Mouse (Mus musculus) forebrain, embryonic 10.5 days (tissue): ENCODE data around the gene Sh3bp5l. TPM values are rescaled to one million over a fixed set of nuclear protein-coding genes. Genes with fewer than 3 reads are reported as not detected.
"Not testable (repeated sequence)": the region's sequence is repeated elsewhere in the genome, so short reads cannot be mapped to it uniquely, and the experiment has no call there.

Experiments
- DNase-seq: peaks from one replicate; pipeline ENCODE4 v3.0.0-alpha.2; 2017; ENCODE audit warnings: low spot score; ENCODE audit errors: extremely low spot score
- H3K27ac ChIP-seq: fragments of 300-500 bp; sonication (generic); 2 replicates; pipeline ENCODE4 v1.5.1; 2016; ENCODE audit warnings: mild to moderate bottlenecking
- H3K27me3 ChIP-seq: fragments of 300-500 bp; sonication (generic); 2 replicates; pipeline ENCODE4 v1.6.1; 2016; ENCODE audit warnings: mild to moderate bottlenecking; ENCODE audit not compliant: poor library complexity, severe bottlenecking
- H3K36me3 ChIP-seq: fragments of 300-500 bp; sonication (generic); replicated peaks from 2 replicates; pipeline ENCODE4 v1.6.1; 2016; ENCODE audit warnings: mild to moderate bottlenecking, moderate library complexity
- H3K4me1 ChIP-seq: fragments of 300-500 bp; sonication (generic); 2 replicates; pipeline ENCODE4 v1.6.1; 2016
- H3K4me3 ChIP-seq: fragments of 300-500 bp; sonication (generic); 2 replicates; pipeline ENCODE4 v1.5.1; 2016; ENCODE audit warnings: mild to moderate bottlenecking, moderate library complexity
- H3K9me3 ChIP-seq: fragments of 300-500 bp; sonication (generic); 2 replicates; pipeline ENCODE4 v1.6.1; 2016; ENCODE audit warnings: mild to moderate bottlenecking, moderate library complexity
- WGBS: fragments of 180-500 bp; shearing (Covaris S2); methylation state at CpG from one replicate; pipeline ENCODE4 v1.1.7; 2016; 5-methylcytosine and 5-hydroxymethylcytosine counted together
- polyA plus RNA-seq: library from polyadenylated mRNA; unstranded; fragments of >200 nt; fragmentation: Nextera tagmentation; extraction: Ambion mirVana; gene quantifications from 2 replicates; pipeline ENCODE4 v1.2.1, GENCODE M21; 2016

Sh3bp5l gene
- polyA plus RNA-seq, 1 experiment from 2014 or later: 40.9 TPM

DNA sequence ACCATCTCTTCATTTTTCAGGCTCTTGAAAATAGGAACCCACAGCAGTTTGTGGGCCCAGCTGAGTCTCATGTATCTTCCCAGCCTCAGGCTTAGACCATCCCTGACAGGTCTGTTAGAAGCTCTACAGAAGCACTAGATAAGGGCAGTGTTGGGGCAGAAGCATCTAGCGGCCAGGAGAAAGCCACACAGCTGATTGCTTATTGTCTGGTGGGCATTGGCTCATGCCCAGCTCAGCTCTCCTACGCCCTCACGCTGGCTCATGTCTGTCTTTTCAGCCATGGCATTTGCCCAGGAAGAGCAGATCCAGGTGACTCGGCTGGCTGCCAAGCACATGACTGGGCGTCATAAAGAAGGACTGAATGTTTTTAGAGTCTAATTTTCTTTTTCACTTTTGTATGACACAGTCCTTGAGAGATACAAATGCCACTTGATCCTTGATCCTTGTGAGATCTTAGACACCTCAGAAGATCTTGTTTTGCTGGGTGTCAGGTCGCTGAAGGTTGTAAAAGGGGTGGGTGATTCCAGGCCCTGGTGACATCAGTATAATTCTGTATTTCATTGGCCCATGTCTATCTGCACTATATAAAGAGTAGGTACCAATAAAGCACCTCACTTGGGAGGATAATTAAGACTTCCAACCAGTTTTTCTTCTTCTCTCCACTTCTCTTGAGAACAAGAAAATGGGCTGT, 27.5 kb downstream of the Sh3bp5l start:
- no peak overlapping the region for H3K4me3 ChIP-seq
- H3K4me1 ChIP-seq: no peaks in the 10 kb centered on the region
- no peaks in the 10 kb centered on the region for H3K9me3 ChIP-seq
- no peaks in the 10 kb centered on the region for H3K36me3 ChIP-seq
- WGBS: 88% methylated on average over 6 of the region's 6 CpGs
- no peak overlapping the region for H3K27ac ChIP-seq
- DNase-seq: no peak
- no peaks in the 10 kb centered on the region for H3K27me3 ChIP-seq

DNA sequence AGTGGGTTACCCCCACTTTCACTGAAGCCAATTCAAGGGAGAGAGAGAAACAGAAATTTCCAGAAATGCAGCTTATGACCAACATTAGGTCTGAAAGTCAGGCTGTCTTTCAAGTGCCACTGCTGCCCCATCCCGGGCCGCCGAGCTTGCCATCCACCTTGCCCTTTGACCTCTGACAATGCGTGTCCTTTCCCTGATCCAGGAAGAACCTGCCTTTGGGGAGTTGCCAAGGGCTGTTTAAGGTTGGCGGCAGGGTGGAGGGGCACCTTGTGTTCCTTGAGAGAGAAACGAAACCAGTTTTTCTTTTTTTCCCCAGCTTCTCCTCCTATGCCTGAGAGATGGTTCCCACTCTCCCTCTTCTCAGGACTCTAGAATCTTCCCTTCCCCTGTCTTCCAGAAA, 32.0 kb downstream of the Sh3bp5l start:
- not testable (repeated sequence) for H3K4me3 ChIP-seq, H3K27ac ChIP-seq, DNase-seq, H3K9me3 ChIP-seq, H3K27me3 ChIP-seq, H3K36me3 ChIP-seq, H3K4me1 ChIP-seq
- WGBS: no CpG with 5 or more reads among the region's 6 CpGs

DNA sequence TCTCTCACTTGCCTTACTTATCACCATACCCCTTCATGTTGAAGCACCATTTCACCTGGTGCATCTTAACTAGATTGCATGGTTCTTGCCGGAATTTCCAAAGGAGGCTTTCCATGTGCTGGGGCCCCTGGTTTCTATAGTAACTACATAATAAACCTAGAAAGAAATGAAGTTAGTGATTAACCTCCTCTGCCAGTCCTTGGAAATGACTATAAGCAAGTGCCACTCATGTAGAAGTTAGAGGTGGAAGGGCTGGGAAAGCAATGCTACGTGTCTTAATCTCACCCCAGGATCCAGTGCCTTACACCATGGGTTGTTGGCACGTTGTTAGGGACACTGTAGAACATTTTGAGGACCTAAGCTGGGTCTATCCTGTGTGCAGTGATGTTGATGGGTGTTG, 33.9 kb downstream of the Sh3bp5l start:
- Histone ChIP-seq H3K9me3 (no peaks in the 10 kb centered on the region), H3K27me3 (no peaks in the 10 kb centered on the region), H3K36me3 (no peaks in the 10 kb centered on the region), H3K27ac (no peak overlapping the region), H3K4me3 (no peak overlapping the region), H3K4me1 (no peaks in the 10 kb centered on the region)
- DNase-seq: no peak
- WGBS: 72% methylated on average over 3 of the region's 3 CpGs

DNA sequence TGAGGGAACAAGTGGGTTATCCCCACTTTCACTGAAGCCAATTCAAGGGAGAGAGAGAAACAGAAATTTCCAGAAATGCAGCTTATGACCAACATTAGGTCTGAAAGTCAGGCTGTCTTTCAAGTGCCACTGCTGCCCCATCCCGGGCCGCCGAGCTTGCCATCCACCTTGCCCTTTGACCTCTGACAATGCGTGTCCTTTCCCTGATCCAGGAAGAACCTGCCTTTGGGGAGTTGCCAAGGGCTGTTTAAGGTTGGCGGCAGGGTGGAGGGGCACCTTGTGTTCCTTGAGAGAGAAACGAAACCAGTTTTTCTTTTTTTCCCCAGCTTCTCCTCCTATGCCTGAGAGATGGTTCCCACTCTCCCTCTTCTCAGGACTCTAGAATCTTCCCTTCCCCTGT, 35.7 kb downstream of the Sh3bp5l start:
- not testable (repeated sequence) for DNase-seq

DNA sequence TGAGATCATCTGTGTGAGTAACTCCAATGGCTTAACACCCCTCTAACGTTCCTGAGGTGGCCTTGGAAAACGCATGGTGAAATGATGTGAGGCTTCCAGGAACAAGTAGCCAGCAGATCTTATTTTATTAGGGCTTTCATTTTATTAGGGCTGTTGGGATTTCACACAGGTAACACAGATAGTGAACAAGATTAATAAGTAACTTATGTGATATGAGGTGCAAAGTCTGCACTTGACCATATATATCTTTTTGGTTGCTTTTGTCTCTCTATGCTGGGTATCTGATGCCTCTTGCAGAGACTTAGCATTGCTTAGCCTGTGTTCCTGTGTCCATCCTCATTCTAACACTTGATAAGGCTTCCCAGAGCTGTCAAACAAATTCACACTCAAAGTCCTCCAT, 46.7 kb downstream of the Sh3bp5l start:
- Histone ChIP-seq H3K4me3 (no peak overlapping the region), H3K36me3 (no peaks in the 10 kb centered on the region), H3K9me3 (no peaks in the 10 kb centered on the region), H3K4me1 (no peaks in the 10 kb centered on the region), H3K27ac (no peak overlapping the region), H3K27me3 (no peaks in the 10 kb centered on the region)
- DNase-seq: no peak
- 85% methylated on average over 2 of the region's 2 CpGs for WGBS

More for the DNA sequence above, 35.7 kb downstream of the Sh3bp5l start:
- WGBS: no CpG with 5 or more reads among the region's 6 CpGs
- not testable (repeated sequence) for H3K27ac ChIP-seq, H3K4me3 ChIP-seq, H3K9me3 ChIP-seq, H3K27me3 ChIP-seq, H3K4me1 ChIP-seq, H3K36me3 ChIP-seq

DNA sequence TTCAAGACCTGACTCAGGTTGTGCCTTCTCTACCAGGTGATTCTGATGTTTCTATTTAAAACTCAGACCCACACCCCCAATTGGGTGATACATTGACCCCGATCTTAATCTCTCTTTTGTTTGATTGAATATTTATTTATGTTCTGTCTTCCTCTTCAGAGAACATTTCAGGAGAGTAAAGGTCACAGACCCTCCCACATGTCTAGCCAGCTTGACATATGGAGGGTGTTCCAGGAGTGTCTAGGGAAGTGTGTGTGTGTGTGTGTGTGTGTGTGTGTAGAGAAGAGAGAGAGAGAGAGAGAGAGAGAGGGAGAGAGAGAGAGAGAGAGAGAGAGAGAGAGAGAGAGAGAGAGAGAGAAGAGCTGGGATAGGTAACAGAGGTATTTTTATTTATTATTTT, 47.2 kb downstream of the Sh3bp5l start:
- H3K4me3 ChIP-seq: no peak overlapping the region
- WGBS: 80% methylated on average over 1 of the region's 1 CpGs

DNA sequence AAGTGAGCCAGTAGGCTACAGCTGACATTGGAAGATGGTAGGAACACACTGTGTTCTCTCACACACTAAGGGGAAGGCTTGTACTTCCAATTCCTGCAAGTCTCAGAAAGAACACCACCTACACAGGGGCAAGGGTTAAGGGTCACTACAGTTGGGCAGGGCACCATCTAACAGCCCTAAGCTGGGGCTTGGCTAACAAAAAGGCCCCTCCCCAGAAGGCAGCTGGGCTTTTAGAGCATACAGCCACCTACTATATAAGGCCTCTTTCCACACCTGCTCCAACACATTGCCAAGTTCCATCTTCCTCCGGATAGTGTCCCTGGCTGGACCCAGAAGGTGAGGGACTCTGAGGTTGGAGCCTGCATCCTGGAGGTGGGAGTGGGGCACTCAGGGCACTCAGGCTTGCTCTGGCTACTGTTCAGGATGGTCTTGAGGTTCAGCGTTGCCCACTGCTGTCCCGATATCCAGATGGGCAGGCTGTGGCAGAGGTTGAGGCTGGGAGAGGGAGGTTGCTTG, 48.3 kb downstream of the Sh3bp5l start, which contains the start of gene Lypd8:
Gene Lypd8 (plus strand): TSS at position 281 of the 516 bp plus-strand sequence.
- DNase-seq: no peak
- Histone ChIP-seq H3K36me3 (no peaks in the 10 kb centered on the region), H3K4me1 (no peaks in the 10 kb centered on the region), H3K4me3 (no peak within 1 kb of the TSS), H3K27ac (no peak within 1 kb of the TSS), H3K27me3 (no peaks in the 10 kb centered on the region), H3K9me3 (no peaks in the 10 kb centered on the region)
- 94% methylated on average over 3 of the region's 3 CpGs for WGBS

More for the DNA sequence above, 47.2 kb downstream of the Sh3bp5l start:
- no peaks in the 10 kb centered on the region for H3K4me1 ChIP-seq
- H3K27me3 ChIP-seq: no peaks in the 10 kb centered on the region
- H3K27ac ChIP-seq: no peak overlapping the region
- no peak for DNase-seq
- no peaks in the 10 kb centered on the region for H3K9me3 ChIP-seq
- H3K36me3 ChIP-seq: no peaks in the 10 kb centered on the region

DNA sequence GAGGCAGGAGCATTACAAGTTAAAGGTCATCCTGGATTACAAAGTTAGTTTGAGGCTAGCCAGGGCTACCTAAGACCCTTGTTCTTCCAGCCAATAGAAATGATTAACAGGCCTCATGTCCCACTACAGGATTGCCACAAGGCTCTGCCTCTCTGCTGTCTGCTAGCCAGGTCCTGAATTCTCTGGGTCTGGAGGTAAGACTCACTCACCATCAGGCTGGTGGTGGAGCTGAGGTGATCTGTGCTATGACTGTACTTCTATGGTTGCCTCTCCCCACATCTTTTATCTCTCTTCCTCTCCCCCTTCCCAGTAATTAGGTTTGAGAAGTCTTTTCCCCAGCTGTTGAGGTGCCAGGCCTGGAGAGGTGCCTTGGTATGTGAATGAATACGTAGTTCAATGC, 49.0 kb downstream of the Sh3bp5l start:
- WGBS: 94% methylated on average over 1 of the region's 1 CpGs
- no peak for DNase-seq
- Histone ChIP-seq H3K4me1 (no peaks in the 10 kb centered on the region), H3K36me3 (no peaks in the 10 kb centered on the region), H3K4me3 (no peak overlapping the region), H3K27ac (no peak overlapping the region), H3K9me3 (no peaks in the 10 kb centered on the region), H3K27me3 (no peaks in the 10 kb centered on the region)

DNA sequence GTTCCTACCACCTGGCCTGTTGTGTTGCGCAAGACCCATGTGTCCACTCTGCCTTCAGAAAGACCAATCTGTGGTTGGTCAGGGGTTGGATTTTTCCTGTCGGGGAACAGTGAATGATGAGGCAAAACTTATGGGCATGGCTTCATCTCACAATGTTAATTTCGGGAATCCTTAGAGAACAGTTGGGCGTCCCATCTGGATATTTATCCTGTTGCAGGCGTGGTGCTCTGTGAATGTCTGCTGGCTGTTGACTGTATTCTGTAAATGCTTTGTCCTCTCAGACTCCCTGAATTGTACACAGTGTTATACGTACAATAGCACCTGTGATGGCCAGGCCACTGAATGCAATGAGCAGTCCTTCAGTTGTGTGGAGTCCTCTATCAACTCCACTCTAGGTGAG, 51.9 kb downstream of the Sh3bp5l start:
- Histone ChIP-seq H3K4me3 (no peak overlapping the region), H3K36me3 (no peaks in the 10 kb centered on the region), H3K27me3 (no peaks in the 10 kb centered on the region), H3K9me3 (no peaks in the 10 kb centered on the region), H3K4me1 (no peaks in the 10 kb centered on the region), H3K27ac (no peak overlapping the region)
- DNase-seq: no peak
- 93% methylated on average over 6 of the region's 6 CpGs for WGBS

Other genes with a start within 250 kb of the Sh3bp5l start
- not detected in 2 replicates for gene Gm12248, start 237.6 kb upstream of the Sh3bp5l start, polyA plus RNA-seq
- 90.9 and 96.1 TPM in 2 replicates for gene Cnot8, start 226.6 kb upstream of the Sh3bp5l start, polyA plus RNA-seq
- gene Gemin5, start 162.2 kb upstream of the Sh3bp5l start, polyA plus RNA-seq: 38.6 and 39.5 TPM in 2 replicates
- 141 and 146 TPM in 2 replicates for gene Mrpl22, start 159.1 kb upstream of the Sh3bp5l start, polyA plus RNA-seq
- 1.2 and 1.7 TPM in 2 replicates for gene Igtp, start 131.2 kb upstream of the Sh3bp5l start, polyA plus RNA-seq
- gene Irgm2, start 131.1 kb upstream of the Sh3bp5l start, polyA plus RNA-seq: 0.20 and 0.26 TPM in 2 replicates
- not detected in 2 replicates for gene 4930438A08Rik, start 55.9 kb upstream of the Sh3bp5l start, polyA plus RNA-seq
- 27.1 and 30.9 TPM in 2 replicates for gene Zfp692, start 23.7 kb upstream of the Sh3bp5l start, polyA plus RNA-seq
- 23.9 and 24.1 TPM in 2 replicates for gene Zfp672, start 385 bp upstream of the Sh3bp5l start, polyA plus RNA-seq
- gene Lypd8, start 48.3 kb downstream of the Sh3bp5l start, polyA plus RNA-seq: not detected in 2 replicates
- gene 1810065E05Rik, start 90.4 kb downstream of the Sh3bp5l start, polyA plus RNA-seq: not detected in 2 replicates
- not detected in 2 replicates for gene Gm12253, start 101.8 kb downstream of the Sh3bp5l start, polyA plus RNA-seq
- gene Lypd9, start 122.2 kb downstream of the Sh3bp5l start, polyA plus RNA-seq: not detected in 2 replicates
- gene Olfr30, start 131.5 kb downstream of the Sh3bp5l start, polyA plus RNA-seq: not detected in 2 replicates
- gene Olfr332, start 161.8 kb downstream of the Sh3bp5l start, polyA plus RNA-seq: not detected in 2 replicates
- not detected in 2 replicates for gene Olfr331, start 171.8 kb downstream of the Sh3bp5l start, polyA plus RNA-seq
- gene Olfr330, start 204.1 kb downstream of the Sh3bp5l start, polyA plus RNA-seq: not detected in 2 replicates
- gene Olfr329-ps, start 215.7 kb downstream of the Sh3bp5l start, polyA plus RNA-seq: not detected in 2 replicates
- not detected in 2 replicates for gene Olfr328, start 224.9 kb downstream of the Sh3bp5l start, polyA plus RNA-seq
- gene Olfr224, start 239.8 kb downstream of the Sh3bp5l start, polyA plus RNA-seq: not detected in 2 replicates
- gene Olfr325, start 247.0 kb downstream of the Sh3bp5l start, polyA plus RNA-seq: not detected in 2 replicates